Mouse (Mus musculus): ENCODE measurements around the gene Adcy4. TPM values are rescaled to one million over a fixed set of nuclear protein-coding genes. Genes with fewer than 3 reads are reported as not detected.
A peak's percentile ranks its signal among the peaks of the same experiment; 100 is the strongest.

The Adcy4 gene
- polyA plus RNA-seq, 1 experiment from 2014 or later, result 6.0 TPM

DNA sequence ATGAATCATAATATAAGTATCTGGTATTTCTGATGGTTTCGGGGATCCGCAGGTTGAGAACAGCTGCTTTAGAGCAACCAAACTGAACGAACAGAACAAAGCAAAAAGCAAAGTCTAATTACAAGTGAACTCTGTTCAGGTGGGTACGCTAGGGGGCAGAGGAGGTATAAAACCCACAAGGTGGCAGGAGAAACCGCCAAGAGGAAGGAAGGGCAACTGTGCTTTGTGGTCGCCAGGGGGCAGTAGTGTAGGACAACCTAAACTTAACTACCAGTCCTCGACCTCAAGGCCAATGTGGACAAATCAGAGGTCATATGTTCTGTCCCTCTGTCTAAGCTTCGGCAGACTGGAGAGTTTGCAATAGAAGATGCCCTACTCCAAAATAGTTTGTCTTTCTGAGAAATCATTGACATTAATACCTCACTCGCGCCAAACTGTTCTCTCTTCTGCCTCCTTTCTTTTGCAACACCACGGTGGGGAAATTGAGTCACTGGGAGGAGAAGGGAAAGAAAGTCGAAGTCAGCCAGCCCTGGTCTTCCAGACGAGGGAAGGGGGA is 38.6 kb upstream of the Adcy4 start:
- Histone ChIP-seq H3K4me3 (peak overlapping the region; percentile 63), H3K36me3 (no peaks in the 10 kb centered on the region), H3K9me3 (no peaks in the 10 kb centered on the region), H3K4me1 (replicated peaks) (peaks cover 44% of the 10 kb centered on the region), H3K4me2 (peak overlapping the region; percentile 92), H3K27ac (peak overlapping the region; percentile 87), H3K27me3 (peaks cover 28% of the 10 kb centered on the region), H3K9ac (peak overlapping the region; percentile 80; the same call in 1 of the 2 replicates)
- no peak for ATAC-seq (ENCODE audit: low FRiP score)
- 6% methylated on average over 13 of the region's 13 CpGs for WGBS

DNA sequence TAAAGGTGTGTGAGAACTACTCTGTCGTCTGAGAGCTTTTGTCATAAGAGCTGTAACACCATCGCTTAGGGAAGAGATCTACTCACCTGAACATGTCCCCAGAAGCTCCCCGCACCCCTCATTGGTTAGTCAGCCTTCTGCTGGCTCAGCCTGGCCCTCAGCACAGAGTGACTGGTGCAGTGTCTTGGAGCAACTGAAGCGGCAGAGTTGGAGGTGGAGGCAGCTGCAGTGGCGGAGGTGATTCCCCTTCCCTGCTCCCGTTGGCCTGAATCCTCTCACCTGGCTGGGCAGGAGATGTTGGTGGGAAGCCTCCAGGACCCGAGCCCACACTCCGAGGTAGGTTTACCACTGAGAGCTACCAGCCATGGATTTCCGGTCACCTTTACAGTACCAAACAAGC is 36.7 kb upstream of the Adcy4 start:
- no peak for ATAC-seq (ENCODE audit: low FRiP score)
- 84% methylated on average over 9 of the region's 9 CpGs for WGBS
- H3K4me2 ChIP-seq, result no peak overlapping the region
- H3K4me1 ChIP-seq (replicated peaks), result peaks cover 36% of the 10 kb centered on the region
- peaks cover 8% of the 10 kb centered on the region; the same call in 1 of the 2 replicates for H3K27me3 ChIP-seq
- no peaks in the 10 kb centered on the region for H3K36me3 ChIP-seq
- no peak overlapping the region for H3K9ac ChIP-seq
- no peak overlapping the region for H3K27ac ChIP-seq
- H3K4me3 ChIP-seq, result no peak overlapping the region
- H3K9me3 ChIP-seq, result no peaks in the 10 kb centered on the region

GRCm38 (mm10) chr14:55819845-55820405 is 36.0 kb upstream of the Adcy4 start:
- Histone ChIP-seq H3K36me3 (no peaks in the 10 kb centered on the region), H3K4me3 (no peak overlapping the region), H3K9ac (no peak overlapping the region), H3K27ac (no peak overlapping the region), H3K9me3 (no peaks in the 10 kb centered on the region), H3K4me2 (no peak overlapping the region), H3K4me1 (replicated peaks) (peaks cover 32% of the 10 kb centered on the region), H3K27me3 (peaks cover 3% of the 10 kb centered on the region; the same call in 1 of the 2 replicates)
- no peak for ATAC-seq (ENCODE audit: low FRiP score)
- WGBS, result 82% methylated on average over 7 of the region's 7 CpGs

GRCm38 (mm10) chr14:55815310-55815751 is 31.4 kb upstream of the Adcy4 start:
- H3K9ac ChIP-seq, result peak overlapping the region; percentile 72
- 25% methylated on average over 17 of the region's 17 CpGs for WGBS
- ATAC-seq (ENCODE audit: low FRiP score), result peak; percentile 78

DNA sequence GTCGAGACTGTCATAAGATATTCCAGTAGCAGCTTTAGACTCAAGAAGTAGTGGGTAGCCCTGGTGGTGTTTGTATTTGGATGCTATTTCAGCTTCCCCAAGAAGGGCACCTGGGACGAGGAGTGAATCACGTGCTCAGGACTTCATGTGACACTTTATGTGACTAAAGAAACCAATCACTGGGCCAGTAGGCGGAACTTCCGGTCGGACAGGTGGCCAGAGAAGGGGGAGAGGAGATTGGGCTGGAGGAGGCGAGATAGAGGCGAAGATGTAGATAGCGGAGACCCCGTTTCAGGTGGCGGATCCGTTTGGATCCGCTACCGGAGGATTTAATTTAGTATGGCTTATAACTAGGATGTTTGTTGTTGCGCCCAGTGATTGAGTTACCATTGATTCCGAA is 31.0 kb upstream of the Adcy4 start:
- Histone ChIP-seq H3K4me1 (replicated peaks) (0 out of 2 replicates have a peak, but pooled peaks cover 8% of the 10 kb centered on the region), H3K4me3 (peak overlapping the region; percentile 48), H3K27ac (peak overlapping the region; percentile 44), H3K4me2 (peak overlapping the region; percentile 67), H3K36me3 (no peaks in the 10 kb centered on the region), H3K27me3 (no peaks in the 10 kb centered on the region), H3K9me3 (no peaks in the 10 kb centered on the region), H3K9ac (peak overlapping the region; percentile 72)
- WGBS, result 24% methylated on average over 16 of the region's 16 CpGs
- peak; percentile 90 for ATAC-seq (ENCODE audit: low FRiP score)

More at GRCm38 (mm10) chr14:55815310-55815751, 31.4 kb upstream of the Adcy4 start:
- H3K36me3 ChIP-seq, result no peaks in the 10 kb centered on the region
- no peaks in the 10 kb centered on the region for H3K9me3 ChIP-seq
- peak overlapping the region; percentile 48 for H3K4me3 ChIP-seq
- peak overlapping the region; percentile 67 for H3K4me2 ChIP-seq
- H3K27ac ChIP-seq, result peak overlapping the region; percentile 44
- no peaks in the 10 kb centered on the region for H3K27me3 ChIP-seq
- H3K4me1 ChIP-seq (replicated peaks), result 0 out of 2 replicates have a peak, but pooled peaks cover 8% of the 10 kb centered on the region

DNA sequence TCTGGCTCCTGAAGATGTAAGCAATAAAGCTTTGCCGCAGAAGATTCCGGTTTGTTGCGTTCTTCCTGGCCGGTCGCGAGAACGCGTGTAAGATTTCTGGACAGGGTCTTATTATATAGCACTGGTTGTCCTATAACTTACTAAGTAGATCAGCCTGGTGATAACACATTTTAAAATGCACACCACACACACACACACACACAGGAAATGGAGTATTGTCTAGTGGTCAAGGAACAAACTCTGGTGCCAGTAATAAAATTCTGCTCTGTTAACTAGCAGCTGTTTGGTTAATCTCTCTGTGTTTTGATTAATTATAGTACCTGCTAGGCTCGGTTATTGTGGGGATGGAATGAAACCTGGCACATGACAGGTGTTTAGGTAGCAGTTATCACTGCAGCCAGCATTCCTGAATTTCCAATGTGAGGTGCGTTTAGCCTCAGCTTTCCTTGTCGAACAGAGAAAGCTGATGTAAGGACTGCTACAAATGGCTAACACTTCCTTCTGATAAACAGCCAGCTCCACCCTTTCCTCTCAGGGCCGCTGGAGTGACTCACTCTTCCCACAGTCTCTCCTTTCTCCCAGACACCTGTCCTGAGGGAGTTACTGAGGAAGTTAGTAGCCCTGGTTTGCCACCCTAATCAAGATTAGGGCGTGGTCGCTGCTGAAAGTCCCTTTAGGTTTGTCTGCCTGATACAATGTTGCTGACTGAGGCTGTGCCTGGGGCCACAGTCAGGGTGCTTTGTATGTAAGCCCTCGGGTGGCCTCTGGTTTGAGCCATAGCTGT is 11.7 kb upstream of the Adcy4 start:
- WGBS, result 86% methylated on average over 15 of the region's 15 CpGs
- ATAC-seq (ENCODE audit: low FRiP score), result no peak
- Histone ChIP-seq H3K4me1 (replicated peaks) (no peaks in the 10 kb centered on the region), H3K27ac (no peak overlapping the region), H3K4me3 (no peak overlapping the region), H3K27me3 (peaks cover 7% of the 10 kb centered on the region; the same call in 1 of the 2 replicates), H3K9me3 (no peaks in the 10 kb centered on the region), H3K4me2 (no peak overlapping the region), H3K36me3 (no peaks in the 10 kb centered on the region), H3K9ac (no peak overlapping the region)

DNA sequence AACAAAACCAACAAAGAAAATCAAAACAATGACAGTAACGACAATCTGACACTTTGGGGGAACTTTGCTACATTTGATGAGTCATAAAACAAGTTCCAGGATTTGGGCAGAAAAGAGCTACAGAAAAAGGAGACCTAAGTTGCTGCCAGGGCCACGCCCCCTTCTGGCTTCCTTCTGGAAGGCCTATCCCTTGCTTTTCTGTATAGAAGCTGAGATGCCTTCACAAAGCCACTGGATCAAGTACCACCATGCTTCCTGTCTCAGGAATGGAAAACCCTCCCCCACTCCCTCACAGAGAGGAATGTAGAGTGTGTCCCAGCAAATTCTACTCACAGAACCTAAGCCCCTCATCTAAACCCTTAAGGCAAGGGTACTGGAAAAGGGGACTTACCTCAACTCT is 10.1 kb upstream of the Adcy4 start:
- no peak for ATAC-seq (ENCODE audit: low FRiP score)
- Histone ChIP-seq H3K4me2 (no peak overlapping the region), H3K4me3 (no peak overlapping the region), H3K9ac (no peak overlapping the region), H3K36me3 (no peaks in the 10 kb centered on the region), H3K27me3 (peaks cover 24% of the 10 kb centered on the region), H3K27ac (no peak overlapping the region), H3K9me3 (no peaks in the 10 kb centered on the region), H3K4me1 (replicated peaks) (no peaks in the 10 kb centered on the region)
- WGBS, result 73% methylated on average over 2 of the region's 2 CpGs

GRCm38 (mm10) chr14:55793461-55793860 is 9.6 kb upstream of the Adcy4 start:
- 69% methylated on average over 2 of the region's 2 CpGs for WGBS

GRCm38 (mm10) chr14:55788256-55789050 is 4.6 kb upstream of the Adcy4 start, which contains the start of gene Ripk3:
Gene Ripk3, minus strand, starts transcription at chr14:55788865.
- Histone ChIP-seq H3K4me3 (peak within 1 kb of the TSS; percentile 30), H3K9ac (0 out of 2 replicates have a peak within 1 kb of the TSS, but pooled peaks have one; percentile 29), H3K4me2 (peak within 1 kb of the TSS; percentile 46), H3K36me3 (no peaks in the 10 kb centered on the region), H3K9me3 (no peaks in the 10 kb centered on the region), H3K27ac (no peak within 1 kb of the TSS), H3K27me3 (peaks cover 79% of the 10 kb centered on the region), H3K4me1 (replicated peaks) (peaks cover 13% of the 10 kb centered on the region)
- no peak for ATAC-seq (ENCODE audit: low FRiP score)
- WGBS, result 5% methylated on average over 40 of the region's 40 CpGs

More at GRCm38 (mm10) chr14:55793461-55793860, 9.6 kb upstream of the Adcy4 start:
- H3K36me3 ChIP-seq, result no peaks in the 10 kb centered on the region
- H3K27me3 ChIP-seq, result peaks cover 29% of the 10 kb centered on the region
- H3K9ac ChIP-seq, result no peak overlapping the region
- H3K4me1 ChIP-seq (replicated peaks), result peaks cover 3% of the 10 kb centered on the region; the same call in 1 of the 2 replicates
- no peak overlapping the region for H3K4me2 ChIP-seq
- H3K27ac ChIP-seq, result no peak overlapping the region
- ATAC-seq (ENCODE audit: low FRiP score), result no peak
- H3K9me3 ChIP-seq, result no peaks in the 10 kb centered on the region
- H3K4me3 ChIP-seq, result no peak overlapping the region

DNA sequence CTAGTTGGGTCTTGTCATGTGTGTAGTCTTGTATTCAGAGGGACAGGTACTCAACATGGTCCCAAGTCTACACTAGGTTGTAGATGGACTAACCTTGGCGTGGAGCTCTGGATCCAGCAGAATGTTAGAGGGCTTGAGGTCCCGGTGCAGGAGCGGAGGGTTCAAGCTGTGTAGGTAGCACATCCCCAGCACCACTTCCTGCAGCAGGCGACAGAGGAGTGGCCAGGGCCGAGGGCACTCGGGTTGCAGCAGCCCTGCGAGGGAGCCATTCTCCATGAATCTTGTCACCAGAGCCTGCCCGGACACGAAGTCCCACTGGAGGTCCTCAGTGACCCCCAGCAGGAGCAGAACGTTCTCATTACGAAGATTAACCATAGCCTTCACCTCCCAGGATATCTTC is 3.8 kb upstream of the Adcy4 start:
- H3K27me3 ChIP-seq, result peaks cover 86% of the 10 kb centered on the region
- H3K4me2 ChIP-seq, result peak overlapping the region; percentile 46
- H3K9ac ChIP-seq, result no peak overlapping the region
- no peak overlapping the region for H3K4me3 ChIP-seq
- no peak for ATAC-seq (ENCODE audit: low FRiP score)
- H3K9me3 ChIP-seq, result no peaks in the 10 kb centered on the region
- H3K27ac ChIP-seq, result no peak overlapping the region
- 34% methylated on average over 11 of the region's 11 CpGs for WGBS
- H3K36me3 ChIP-seq, result no peaks in the 10 kb centered on the region
- peaks cover 20% of the 10 kb centered on the region for H3K4me1 ChIP-seq (replicated peaks)

DNA sequence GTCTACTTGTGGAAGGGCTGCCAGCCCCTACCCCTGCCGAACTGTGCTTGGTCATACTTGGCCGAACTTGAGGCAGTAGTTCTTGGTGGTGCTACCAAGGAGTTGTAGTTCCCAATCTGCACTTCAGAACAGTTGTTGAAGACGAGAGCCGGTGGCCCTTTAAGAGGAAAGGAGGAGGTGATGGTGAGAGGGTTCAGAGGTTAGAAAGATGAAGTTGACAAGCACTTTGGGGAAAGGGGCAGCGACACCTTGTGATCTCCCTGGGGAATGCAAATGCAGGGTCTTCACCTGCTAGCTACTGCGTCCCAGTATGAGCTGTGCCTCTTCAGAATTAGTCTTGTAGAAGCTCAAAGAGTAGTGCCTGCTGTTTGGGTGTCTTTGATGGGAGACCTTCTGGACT is 1.3 kb upstream of the Adcy4 start:
- no peak for ATAC-seq (ENCODE audit: low FRiP score)
- WGBS, result 21% methylated on average over 6 of the region's 6 CpGs
- peaks cover 26% of the 10 kb centered on the region for H3K4me1 ChIP-seq (replicated peaks)
- H3K9me3 ChIP-seq, result no peaks in the 10 kb centered on the region
- H3K4me3 ChIP-seq, result no peak overlapping the region
- no peaks in the 10 kb centered on the region for H3K36me3 ChIP-seq
- H3K4me2 ChIP-seq, result no peak overlapping the region
- no peak overlapping the region for H3K27ac ChIP-seq
- no peak overlapping the region for H3K9ac ChIP-seq
- peaks cover 97% of the 10 kb centered on the region for H3K27me3 ChIP-seq

Measured in hindbrain, embryonic 13.5 days (tissue).